Mouse (Mus musculus) intestine, embryonic 15.5 days (tissue): ENCODE results near the gene Ccdc86. TPM values are rescaled to one million over a fixed set of nuclear protein-coding genes. Genes with fewer than 3 reads are reported as not detected.
A peak's percentile ranks its signal among the peaks of the same experiment; 100 is the strongest.

ENCODE experiments used
- ATAC-seq: fragments of 200-750 bp; cut with Nextera tagmentation; 2 replicates; pipeline ENCODE4 v1.8.0; 2017; ENCODE audit warnings: moderate TSS enrichment, moderate library complexity
- H3K27ac ChIP-seq: fragments of 300-500 bp; sonication (generic); 2 replicates; pipeline ENCODE4 v1.5.1; 2015; ENCODE audit warnings: mild to moderate bottlenecking, inconsistent platforms
- H3K27me3 ChIP-seq: fragments of 300-500 bp; sonication (generic); replicated peaks from 2 replicates; pipeline ENCODE4 v1.6.1; 2015; ENCODE audit warnings: inconsistent platforms
- H3K36me3 ChIP-seq: fragments of 300-500 bp; sonication (generic); 2 replicates; pipeline ENCODE4 v1.6.1; 2015; ENCODE audit warnings: inconsistent platforms
- H3K4me1 ChIP-seq: fragments of 300-500 bp; sonication (generic); replicated peaks from 2 replicates; pipeline ENCODE4 v1.6.1; 2015; ENCODE audit warnings: inconsistent platforms
- H3K4me2 ChIP-seq: fragments of 300-500 bp; sonication (generic); replicated peaks from 2 replicates; pipeline ENCODE4 v1.6.1; 2015; ENCODE audit warnings: mild to moderate bottlenecking, inconsistent platforms
- H3K4me3 ChIP-seq: fragments of 300-500 bp; sonication (generic); replicated peaks from 2 replicates; pipeline ENCODE4 v1.5.1; 2015; ENCODE audit warnings: inconsistent platforms
- H3K9ac ChIP-seq: fragments of 300-500 bp; sonication (generic); 2 replicates; pipeline ENCODE4 v1.6.1; 2015; ENCODE audit warnings: inconsistent platforms
- H3K9me3 ChIP-seq: fragments of 300-500 bp; sonication (generic); 2 replicates; pipeline ENCODE4 v1.6.1; 2016; ENCODE audit warnings: inconsistent platforms
- WGBS: fragments of 180-500 bp; shearing (Covaris S2); methylation state at CpG from one replicate; pipeline ENCODE4 v1.1.7; 2015; 5-methylcytosine and 5-hydroxymethylcytosine counted together
- polyA plus RNA-seq: library from polyadenylated mRNA; unstranded; fragments of >200 nt; fragmentation: Nextera tagmentation; extraction: Ambion mirVana; gene quantifications from 2 replicates; pipeline ENCODE4 v1.2.1, GENCODE M21; 2015

Gene Ccdc86
- polyA plus RNA-seq, 1 experiment from 2014 or later, result 29.5 TPM

DNA sequence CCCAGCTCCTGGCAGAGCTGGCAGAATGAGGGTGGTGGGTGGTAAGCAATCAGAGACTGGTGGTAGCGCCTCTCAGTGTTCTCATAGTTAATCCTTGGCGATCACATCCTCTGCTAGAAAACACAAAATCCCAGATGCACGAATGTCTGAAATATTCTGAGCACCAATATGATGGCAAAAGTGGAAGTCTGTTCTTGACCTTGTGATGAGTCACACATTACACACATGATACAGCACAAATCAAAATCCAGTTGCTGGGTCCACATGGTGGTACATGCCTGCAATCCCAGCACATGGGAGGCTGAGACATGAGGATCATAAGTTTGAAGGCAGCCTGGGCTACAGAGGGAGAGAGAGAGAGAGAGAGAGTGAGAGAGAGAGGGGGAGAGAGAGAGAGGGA, 28.0 kb downstream of the Ccdc86 start:
- Histone ChIP-seq H3K27me3 (no peaks in the 10 kb centered on the region), H3K9ac (no peak overlapping the region), H3K4me2 (no peak overlapping the region), H3K4me3 (no peak overlapping the region), H3K27ac (no peak overlapping the region), H3K4me1 (no peaks in the 10 kb centered on the region), H3K36me3 (no peaks in the 10 kb centered on the region), H3K9me3 (no peaks in the 10 kb centered on the region)
- 77% methylated on average over 3 of the region's 3 CpGs for WGBS
- no peak for ATAC-seq

- 60% methylated on average over 2 of the region's 2 CpGs for WGBS
- no peaks in the 10 kb centered on the region for H3K4me1 ChIP-seq
- no peak within 1 kb of the TSS for H3K27ac ChIP-seq
- no peak within 1 kb of the TSS for H3K4me3 ChIP-seq
- no peak within 1 kb of the TSS for H3K4me2 ChIP-seq
- H3K9ac ChIP-seq, result no peak within 1 kb of the TSS
- ATAC-seq, result no peak
- no peaks in the 10 kb centered on the region for H3K27me3 ChIP-seq
- no peaks in the 10 kb centered on the region for H3K36me3 ChIP-seq
- no peaks in the 10 kb centered on the region for H3K9me3 ChIP-seq
Observed at GRCm38 (mm10) chr19:10920532-10920931, 28.5 kb downstream of the Ccdc86 start, which contains the start of gene Zp1. Gene Zp1 (minus strand): TSS chr19:10920632.

GRCm38 (mm10) chr19:10918321-10918991, 30.6 kb downstream of the Ccdc86 start:
- Histone ChIP-seq H3K4me3 (no peak overlapping the region), H3K27me3 (no peaks in the 10 kb centered on the region), H3K9ac (no peak overlapping the region), H3K4me2 (no peak overlapping the region), H3K9me3 (no peaks in the 10 kb centered on the region), H3K4me1 (no peaks in the 10 kb centered on the region), H3K27ac (no peak overlapping the region), H3K36me3 (no peaks in the 10 kb centered on the region)
- no peak for ATAC-seq
- 88% methylated on average over 10 of the region's 10 CpGs for WGBS

DNA sequence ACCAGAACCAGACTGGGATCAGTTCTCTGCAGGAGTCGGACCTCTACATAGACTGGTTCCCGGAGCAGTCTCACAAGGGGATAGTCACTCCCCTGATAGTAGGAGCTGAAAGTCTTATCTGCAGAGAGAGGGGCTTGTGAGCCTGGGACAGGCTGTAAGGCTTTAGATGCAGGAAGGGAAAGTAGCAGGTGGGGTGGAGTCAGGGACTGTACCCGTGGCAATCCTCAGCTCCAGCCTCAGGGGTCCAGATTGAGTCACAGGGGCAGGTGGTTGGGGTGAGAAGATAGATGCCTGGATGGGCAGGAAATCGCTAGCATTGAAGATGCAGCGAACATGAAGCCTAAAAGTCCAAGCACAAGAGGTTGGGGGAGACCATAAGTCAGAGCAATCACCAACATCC, 32.6 kb downstream of the Ccdc86 start:
- Histone ChIP-seq H3K27ac (no peak overlapping the region), H3K9me3 (no peaks in the 10 kb centered on the region), H3K27me3 (no peaks in the 10 kb centered on the region), H3K4me2 (no peak overlapping the region), H3K4me3 (no peak overlapping the region), H3K4me1 (no peaks in the 10 kb centered on the region), H3K9ac (no peak overlapping the region), H3K36me3 (no peaks in the 10 kb centered on the region)
- no peak for ATAC-seq
- 50% methylated on average over 5 of the region's 5 CpGs for WGBS

GRCm38 (mm10) chr19:10914870-10915269, 34.2 kb downstream of the Ccdc86 start:
- H3K4me3 ChIP-seq, result no peak overlapping the region
- 0 out of 2 replicates have a peak, but pooled peaks cover 2% of the 10 kb centered on the region for H3K4me1 ChIP-seq
- H3K4me2 ChIP-seq, result no peak overlapping the region
- H3K27me3 ChIP-seq, result no peaks in the 10 kb centered on the region
- 79% methylated on average over 2 of the region's 2 CpGs for WGBS
- H3K9ac ChIP-seq, result no peak overlapping the region
- no peak for ATAC-seq
- no peaks in the 10 kb centered on the region for H3K9me3 ChIP-seq
- no peak overlapping the region for H3K27ac ChIP-seq
- H3K36me3 ChIP-seq, result no peaks in the 10 kb centered on the region

GRCm38 (mm10) chr19:10914291-10914690, 34.8 kb downstream of the Ccdc86 start:
- no peaks in the 10 kb centered on the region for H3K9me3 ChIP-seq
- WGBS, result 54% methylated on average over 7 of the region's 7 CpGs
- ATAC-seq, result no peak

GRCm38 (mm10) chr19:10909087-10909721, 39.9 kb downstream of the Ccdc86 start:
- H3K4me2 ChIP-seq, result no peak overlapping the region
- H3K36me3 ChIP-seq, result peaks cover 13% of the 10 kb centered on the region
- no peak overlapping the region for H3K4me3 ChIP-seq
- 40% methylated on average over 6 of the region's 6 CpGs for WGBS
- peak; percentile 46 for ATAC-seq
- H3K27me3 ChIP-seq, result no peaks in the 10 kb centered on the region
- H3K4me1 ChIP-seq, result peaks cover 25% of the 10 kb centered on the region
- no peak overlapping the region for H3K9ac ChIP-seq
- peak overlapping the region; percentile 86 for H3K27ac ChIP-seq
- no peaks in the 10 kb centered on the region for H3K9me3 ChIP-seq

More at GRCm38 (mm10) chr19:10914291-10914690, 34.8 kb downstream of the Ccdc86 start:
- no peak overlapping the region for H3K4me3 ChIP-seq
- H3K4me1 ChIP-seq, result 0 out of 2 replicates have a peak, but pooled peaks cover 5% of the 10 kb centered on the region
- no peak overlapping the region for H3K9ac ChIP-seq
- no peak overlapping the region for H3K4me2 ChIP-seq
- H3K36me3 ChIP-seq, result no peaks in the 10 kb centered on the region
- no peaks in the 10 kb centered on the region for H3K27me3 ChIP-seq
- H3K27ac ChIP-seq, result no peak overlapping the region

- WGBS, result 57% methylated on average over 3 of the region's 3 CpGs
- Histone ChIP-seq H3K27ac (peak overlapping the region; percentile 81; the same call in 1 of the 2 replicates), H3K9me3 (no peaks in the 10 kb centered on the region), H3K4me2 (no peak overlapping the region), H3K4me1 (peaks cover 26% of the 10 kb centered on the region), H3K27me3 (no peaks in the 10 kb centered on the region), H3K36me3 (peaks cover 25% of the 10 kb centered on the region), H3K9ac (no peak overlapping the region), H3K4me3 (no peak overlapping the region)
- 0 out of 2 replicates have a peak, but pooled peaks have one; percentile 19 for ATAC-seq
Observed at GRCm38 (mm10) chr19:10907891-10908290, 41.2 kb downstream of the Ccdc86 start.

DNA sequence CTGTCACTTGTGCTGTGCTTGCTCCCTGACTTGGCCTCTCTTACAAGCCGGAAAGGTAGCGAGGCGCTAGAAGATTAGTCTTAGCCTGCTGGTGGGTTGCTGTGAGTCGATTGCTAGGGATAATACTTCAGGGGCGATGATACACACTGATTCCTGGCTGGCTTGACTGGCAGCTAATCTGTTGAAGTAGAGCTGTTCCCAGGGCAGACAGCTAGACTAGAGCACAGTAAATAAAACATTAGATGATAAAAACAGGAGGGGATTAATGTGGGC, 43.4 kb downstream of the Ccdc86 start:
- Histone ChIP-seq H3K27me3 (no peaks in the 10 kb centered on the region), H3K9me3 (no peaks in the 10 kb centered on the region), H3K4me3 (no peak overlapping the region), H3K9ac (0 out of 2 replicates have a peak overlapping the region, but pooled peaks have one; percentile 20), H3K36me3 (peaks cover 44% of the 10 kb centered on the region), H3K27ac (peak overlapping the region; percentile 90), H3K4me2 (peak overlapping the region; percentile 33), H3K4me1 (peaks cover 24% of the 10 kb centered on the region)
- no peak for ATAC-seq
- WGBS, result 47% methylated on average over 5 of the region's 5 CpGs

DNA sequence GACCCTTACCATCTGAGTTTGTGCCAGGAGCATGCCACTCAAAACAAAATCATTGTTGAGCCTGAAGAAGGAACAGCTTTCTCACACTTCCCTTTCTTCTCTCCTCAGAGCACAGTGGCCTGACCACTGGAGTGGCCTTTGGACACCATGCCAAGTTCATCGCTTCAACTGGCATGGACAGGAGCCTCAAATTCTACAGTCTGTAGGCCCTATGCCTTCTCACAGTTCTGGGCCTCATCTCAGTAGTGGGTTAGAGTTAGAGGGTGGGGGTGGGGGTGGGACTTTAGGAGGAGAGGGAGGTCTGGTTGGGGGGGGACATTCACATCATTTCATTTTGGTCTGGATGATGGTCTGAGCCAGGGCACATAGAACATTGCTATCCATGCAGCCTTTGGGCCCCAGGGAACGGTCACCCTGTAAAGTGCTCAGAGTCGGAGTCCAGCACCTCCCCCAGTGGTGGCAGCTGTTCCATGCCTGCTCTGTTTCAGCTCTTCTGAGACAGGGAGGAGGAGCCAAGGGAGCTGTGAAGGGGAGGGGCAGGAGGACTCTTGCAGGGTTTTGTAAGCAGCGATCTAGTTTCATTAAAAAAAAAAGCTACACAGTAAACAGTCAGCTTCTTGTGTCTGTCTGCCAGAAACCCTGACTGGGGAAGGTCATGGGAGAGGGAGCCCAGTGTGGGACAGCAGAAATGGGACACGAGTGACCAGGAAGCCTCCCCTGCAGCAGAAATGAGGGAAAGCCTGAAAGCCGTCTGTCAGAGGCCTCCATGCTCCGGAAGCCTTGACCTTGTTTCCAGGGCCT, 43.9 kb downstream of the Ccdc86 start:
- Histone ChIP-seq H3K9me3 (no peaks in the 10 kb centered on the region), H3K4me1 (peaks cover 24% of the 10 kb centered on the region), H3K27ac (peak overlapping the region; percentile 90), H3K4me3 (no peak overlapping the region), H3K9ac (0 out of 2 replicates have a peak overlapping the region, but pooled peaks have one; percentile 20), H3K4me2 (peak overlapping the region; percentile 33), H3K27me3 (no peaks in the 10 kb centered on the region), H3K36me3 (peaks cover 49% of the 10 kb centered on the region)
- peak; percentile 87 for ATAC-seq
- 32% methylated on average over 7 of the region's 7 CpGs for WGBS

DNA sequence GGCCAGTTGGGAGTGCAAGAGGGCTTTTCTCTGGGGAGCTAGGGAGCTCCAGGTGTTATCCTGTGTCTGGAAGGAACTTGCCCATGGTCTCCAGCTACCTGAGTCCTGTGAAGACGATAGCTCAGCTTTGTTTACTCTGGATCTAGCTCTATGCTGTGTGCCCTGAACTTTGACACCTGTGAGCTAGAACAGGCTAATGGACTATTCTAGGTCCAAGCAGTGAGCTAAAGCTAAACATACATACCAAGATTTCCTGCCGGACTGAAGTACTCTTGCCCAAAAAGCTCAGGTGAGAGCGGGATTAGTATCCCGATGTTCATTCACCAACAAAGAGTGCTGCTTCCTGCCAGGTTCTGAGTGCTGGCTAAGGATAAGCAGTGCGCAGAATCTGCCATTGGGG, 44.6 kb downstream of the Ccdc86 start:
- no peak for ATAC-seq
- Histone ChIP-seq H3K4me2 (no peak overlapping the region), H3K9me3 (no peaks in the 10 kb centered on the region), H3K4me1 (peaks cover 22% of the 10 kb centered on the region), H3K36me3 (peaks cover 53% of the 10 kb centered on the region), H3K27me3 (no peaks in the 10 kb centered on the region), H3K9ac (no peak overlapping the region), H3K27ac (peak overlapping the region; percentile 90), H3K4me3 (no peak overlapping the region)
- 56% methylated on average over 5 of the region's 5 CpGs for WGBS

- WGBS, result 94% methylated on average over 5 of the region's 5 CpGs
- Histone ChIP-seq H3K27ac (no peak overlapping the region), H3K36me3 (peaks cover 59% of the 10 kb centered on the region), H3K4me1 (peaks cover 20% of the 10 kb centered on the region), H3K9ac (no peak overlapping the region), H3K27me3 (no peaks in the 10 kb centered on the region), H3K4me2 (no peak overlapping the region), H3K9me3 (no peaks in the 10 kb centered on the region), H3K4me3 (no peak overlapping the region)
- ATAC-seq, result no peak
Observed at GRCm38 (mm10) chr19:10901046-10901445, 48.0 kb downstream of the Ccdc86 start.
